Mouse (Mus musculus): Measurements from ENCODE around the gene Snx32. TPM values are rescaled to one million over a fixed set of nuclear protein-coding genes. Genes with fewer than 3 reads are reported as not detected.

Snx32 gene
- total and polyA plus RNA-seq, 2 experiments from 2014 or later = 68.1 to 77.7 TPM

- TF ChIP-seq CTCF (IDR thresholded peaks at IDR 0.05; ENCODE audit: low read depth) = no peak
- WGBS = 4% methylated on average over 56 of the region's 68 CpGs
- peak; percentile 75 for ATAC-seq
- peaks cover 8% of the 10 kb centered on the region; the same call in 1 of the 2 replicates for H3K36me3 ChIP-seq (ENCODE audit: insufficient read depth)
- DNase-seq = peak; percentile 54
- peak overlapping the region; percentile 56 for H3K4me3 ChIP-seq (ENCODE audit: low read depth, low read length)
- H3K9me3 ChIP-seq (ENCODE audit: low read length) = no peaks in the 10 kb centered on the region
- H3K4me2 ChIP-seq (ENCODE audit: low read depth) = peak overlapping the region; percentile 97
- peak overlapping the region; percentile 76 for H3K9ac ChIP-seq
- no peaks in the 10 kb centered on the region for H3K27me3 ChIP-seq (ENCODE audit: insufficient read depth, low read length)
- H3K27ac ChIP-seq (ENCODE audit: low read depth, low read length) = peak overlapping the region; percentile 59
- peaks cover 6% of the 10 kb centered on the region; the same call in 1 of the 2 replicates for H3K4me1 ChIP-seq (ENCODE audit: insufficient read depth)
These were observed 35.9 kb downstream of the Snx32 start for GRCm38 (mm10) chr19:5474281-5475068.

- WGBS = 1% methylated on average over 22 of the region's 22 CpGs
- Histone ChIP-seq H3K4me3 (ENCODE audit: low read depth, low read length) (peak within 1 kb of the TSS; percentile 56), H3K27me3 (ENCODE audit: insufficient read depth, low read length) (no peaks in the 10 kb centered on the region), H3K9ac (peak within 1 kb of the TSS; percentile 76), H3K4me2 (ENCODE audit: low read depth) (peak within 1 kb of the TSS; percentile 97), H3K27ac (ENCODE audit: low read depth, low read length) (peak within 1 kb of the TSS; percentile 59), H3K4me1 (ENCODE audit: insufficient read depth) (peaks cover 6% of the 10 kb centered on the region; the same call in 1 of the 2 replicates), H3K9me3 (ENCODE audit: low read length) (no peaks in the 10 kb centered on the region), H3K36me3 (ENCODE audit: insufficient read depth) (0 out of 2 replicates have a peak, but pooled peaks cover 2% of the 10 kb centered on the region)
- ATAC-seq = peak; percentile 64
- peak; percentile 75 for DNase-seq
- peak; percentile 5; the same call in 1 of the 2 replicates for TF ChIP-seq CTCF (IDR thresholded peaks at IDR 0.05; ENCODE audit: low read depth)
These were observed 36.6 kb downstream of the Snx32 start, which contains the start of gene Efemp2 for GRCm38 (mm10) chr19:5473720-5474119. Gene Efemp2, plus strand, starts transcription at chr19:5473954.

GRCm38 (mm10) chr19:5472857-5473256 is 37.5 kb downstream of the Snx32 start:
- Histone ChIP-seq H3K4me1 (ENCODE audit: insufficient read depth) (peaks cover 6% of the 10 kb centered on the region; the same call in 1 of the 2 replicates), H3K36me3 (ENCODE audit: insufficient read depth) (no peaks in the 10 kb centered on the region), H3K27ac (ENCODE audit: low read depth, low read length) (no peak overlapping the region), H3K4me2 (ENCODE audit: low read depth) (no peak overlapping the region), H3K9me3 (ENCODE audit: low read length) (no peaks in the 10 kb centered on the region), H3K9ac (no peak overlapping the region), H3K4me3 (ENCODE audit: low read depth, low read length) (no peak overlapping the region), H3K27me3 (ENCODE audit: insufficient read depth, low read length) (no peaks in the 10 kb centered on the region)
- TF ChIP-seq CTCF (IDR thresholded peaks at IDR 0.05; ENCODE audit: low read depth) = peak; percentile 43
- no peak for ATAC-seq
- DNase-seq = no peak
- 77% methylated on average over 3 of the region's 3 CpGs for WGBS

GRCm38 (mm10) chr19:5471846-5472245 is 38.5 kb downstream of the Snx32 start:
- ATAC-seq = no peak
- H3K36me3 ChIP-seq (ENCODE audit: insufficient read depth) = peaks cover 4% of the 10 kb centered on the region; the same call in 1 of the 2 replicates
- no peak overlapping the region for H3K4me3 ChIP-seq (ENCODE audit: low read depth, low read length)
- no peaks in the 10 kb centered on the region for H3K27me3 ChIP-seq (ENCODE audit: insufficient read depth, low read length)
- peaks cover 6% of the 10 kb centered on the region; the same call in 1 of the 2 replicates for H3K4me1 ChIP-seq (ENCODE audit: insufficient read depth)
- H3K27ac ChIP-seq (ENCODE audit: low read depth, low read length) = no peak overlapping the region
- 46% methylated on average over 5 of the region's 5 CpGs for WGBS
- TF ChIP-seq CTCF (IDR thresholded peaks at IDR 0.05; ENCODE audit: low read depth) = no peak
- H3K4me2 ChIP-seq (ENCODE audit: low read depth) = no peak overlapping the region
- no peak for DNase-seq
- no peaks in the 10 kb centered on the region for H3K9me3 ChIP-seq (ENCODE audit: low read length)
- H3K9ac ChIP-seq = no peak overlapping the region

- no peak within 1 kb of the TSS for H3K27ac ChIP-seq (ENCODE audit: low read depth, low read length)
- no peak for DNase-seq
- 60% methylated on average over 5 of the region's 5 CpGs for WGBS
These were observed 42.0 kb downstream of the Snx32 start, which contains the start of gene Ctsw for GRCm38 (mm10) chr19:5468374-5468773. Gene Ctsw, minus strand, starts transcription at chr19:5468507.

GRCm38 (mm10) chr19:5466916-5467500 is 43.3 kb downstream of the Snx32 start:
- H3K36me3 ChIP-seq (ENCODE audit: insufficient read depth) = peaks cover 41% of the 10 kb centered on the region
- WGBS = 91% methylated on average over 6 of the region's 6 CpGs
- no peak for DNase-seq

More at GRCm38 (mm10) chr19:5468374-5468773, 42.0 kb downstream of the Snx32 start, which contains the start of gene Ctsw:
- Histone ChIP-seq H3K4me3 (ENCODE audit: low read depth, low read length) (no peak within 1 kb of the TSS), H3K9ac (no peak within 1 kb of the TSS), H3K27me3 (ENCODE audit: insufficient read depth, low read length) (no peaks in the 10 kb centered on the region), H3K4me2 (ENCODE audit: low read depth) (no peak within 1 kb of the TSS), H3K4me1 (ENCODE audit: insufficient read depth) (no peaks in the 10 kb centered on the region; the same call in 1 of the 2 replicates), H3K9me3 (ENCODE audit: low read length) (no peaks in the 10 kb centered on the region), H3K36me3 (ENCODE audit: insufficient read depth) (peaks cover 29% of the 10 kb centered on the region)
- no peak for TF ChIP-seq CTCF (IDR thresholded peaks at IDR 0.05; ENCODE audit: low read depth)
- no peak for ATAC-seq

More at GRCm38 (mm10) chr19:5466916-5467500, 43.3 kb downstream of the Snx32 start:
- no peaks in the 10 kb centered on the region for H3K27me3 ChIP-seq (ENCODE audit: insufficient read depth, low read length)
- H3K9ac ChIP-seq = no peak overlapping the region
- no peak overlapping the region for H3K4me3 ChIP-seq (ENCODE audit: low read depth, low read length)
- no peak for TF ChIP-seq CTCF (IDR thresholded peaks at IDR 0.05; ENCODE audit: low read depth)
- H3K27ac ChIP-seq (ENCODE audit: low read depth, low read length) = no peak overlapping the region
- no peak overlapping the region for H3K4me2 ChIP-seq (ENCODE audit: low read depth)
- ATAC-seq = no peak
- no peaks in the 10 kb centered on the region for H3K9me3 ChIP-seq (ENCODE audit: low read length)
- H3K4me1 ChIP-seq (ENCODE audit: insufficient read depth) = no peaks in the 10 kb centered on the region; the same call in 1 of the 2 replicates

All from forebrain, postnatal 0 days (tissue).